Mouse (Mus musculus) testis, postnatal 14 days (tissue): ENCODE measurements around the gene Dyrk3.

Experiments
- DNase-seq: peaks from one replicate; pipeline ENCODE4 v3.0.0; 2021; ENCODE audit warnings: low spot score

The Dyrk3 gene

GRCm38 (mm10) chr1:131083609-131084008 is 54.5 kb downstream of the Dyrk3 start:
- no peak for DNase-seq

DNA sequence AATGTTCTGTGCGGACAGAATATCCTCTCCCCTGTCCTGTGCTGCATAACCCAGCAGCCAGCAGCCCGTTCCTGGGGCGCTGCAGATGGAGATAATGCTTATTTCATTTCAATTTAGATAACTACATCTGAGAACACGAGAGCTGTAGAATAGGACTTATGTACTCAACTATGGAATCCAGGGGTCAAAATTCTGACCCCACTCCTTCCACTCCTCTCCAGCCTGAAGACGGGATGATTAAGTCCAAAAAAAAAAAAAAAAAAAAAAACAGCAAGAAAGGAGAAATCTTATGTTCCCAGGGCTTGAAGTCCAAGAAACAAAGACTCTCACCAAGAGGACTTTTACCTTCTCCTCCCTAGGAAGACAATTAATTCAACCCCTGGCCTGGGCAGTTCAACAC is 55.0 kb downstream of the Dyrk3 start:
- no peak for DNase-seq

- DNase-seq = no peak
Observed at GRCm38 (mm10) chr1:131080686-131081085, 57.5 kb downstream of the Dyrk3 start.

DNA sequence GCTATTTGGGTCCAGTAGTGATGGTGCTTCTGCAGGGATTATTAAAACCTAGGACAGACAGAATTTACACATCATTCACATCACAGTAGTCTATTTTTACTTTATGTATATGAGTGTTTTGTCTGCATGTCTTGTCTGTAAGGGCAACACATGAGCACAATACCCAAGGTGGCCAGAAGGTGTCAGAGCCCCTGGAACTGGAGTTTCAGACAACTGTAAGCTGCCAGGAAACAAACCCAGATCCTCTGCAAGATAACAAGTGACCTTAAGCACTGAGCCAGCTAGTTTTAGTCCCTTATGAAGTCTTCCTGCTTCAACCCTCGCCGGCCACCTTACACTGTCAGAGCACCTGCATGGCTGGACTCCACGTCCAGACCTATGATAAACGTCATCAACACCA is 58.4 kb downstream of the Dyrk3 start:
- DNase-seq = no peak

GRCm38 (mm10) chr1:131078761-131079330 is 59.3 kb downstream of the Dyrk3 start:
- no peak for DNase-seq
